Mouse (Mus musculus) forelimb bud, embryonic 11.5 days (tissue): Measurements from ENCODE around the gene Akap8l.
A peak's percentile ranks its signal among the peaks of the same experiment; 100 is the strongest.

Experiments
- DNase-seq: peaks from one replicate; pipeline ENCODE4 v3.0.0-alpha.2; 2012; ENCODE audit warnings: low read depth, low spot score

Gene Akap8l

GRCm38 (mm10) chr17:32358192-32358942 is 8.0 kb upstream of the Akap8l start:
- DNase-seq = no peak

GRCm38 (mm10) chr17:32356766-32357760 is 6.7 kb upstream of the Akap8l start:
- DNase-seq = no peak

- DNase-seq = no peak
These were observed 5.9 kb upstream of the Akap8l start for GRCm38 (mm10) chr17:32356281-32356680.

- no peak for DNase-seq
These were observed 4.6 kb upstream of the Akap8l start for GRCm38 (mm10) chr17:32355031-32355430.

GRCm38 (mm10) chr17:32354211-32354610 is 3.8 kb upstream of the Akap8l start:
- DNase-seq = no peak

GRCm38 (mm10) chr17:32353696-32354095 is 3.3 kb upstream of the Akap8l start:
- no peak for DNase-seq

GRCm38 (mm10) chr17:32351726-32352125 is 1.3 kb upstream of the Akap8l start:
- no peak for DNase-seq

GRCm38 (mm10) chr17:32351269-32351668 is 862 bp upstream of the Akap8l start:
- DNase-seq = no peak

GRCm38 (mm10) chr17:32349851-32350381 is 491 bp downstream of the Akap8l start:
- peak; percentile 11 for DNase-seq

GRCm38 (mm10) chr17:32349037-32349732 is 1.2 kb downstream of the Akap8l start:
- peak; percentile 35 for DNase-seq

GRCm38 (mm10) chr17:32348406-32348805 is 2.0 kb downstream of the Akap8l start:
- DNase-seq = no peak

- DNase-seq = no peak
These were observed 9.3 kb downstream of the Akap8l start for GRCm38 (mm10) chr17:32341102-32341501.

GRCm38 (mm10) chr17:32340110-32340509 is 10.3 kb downstream of the Akap8l start:
- DNase-seq = no peak

- no peak for DNase-seq
These were observed 14.5 kb downstream of the Akap8l start for GRCm38 (mm10) chr17:32335869-32336268.

- DNase-seq = no peak
These were observed 15.5 kb downstream of the Akap8l start for GRCm38 (mm10) chr17:32334921-32335320.

GRCm38 (mm10) chr17:32333675-32334303 is 16.6 kb downstream of the Akap8l start:
- DNase-seq = no peak

- DNase-seq = no peak
These were observed 22.9 kb downstream of the Akap8l start for GRCm38 (mm10) chr17:32327501-32327900.

GRCm38 (mm10) chr17:32322809-32323208 is 27.6 kb downstream of the Akap8l start:
- DNase-seq = no peak

- DNase-seq = no peak
These were observed 28.6 kb downstream of the Akap8l start for GRCm38 (mm10) chr17:32321836-32322235.

- DNase-seq = no peak
These were observed 29.0 kb downstream of the Akap8l start for GRCm38 (mm10) chr17:32321390-32321734.
